Comparison of ENCODE assay signal across 39 mouse cellular contexts in the genomic region with DNA sequence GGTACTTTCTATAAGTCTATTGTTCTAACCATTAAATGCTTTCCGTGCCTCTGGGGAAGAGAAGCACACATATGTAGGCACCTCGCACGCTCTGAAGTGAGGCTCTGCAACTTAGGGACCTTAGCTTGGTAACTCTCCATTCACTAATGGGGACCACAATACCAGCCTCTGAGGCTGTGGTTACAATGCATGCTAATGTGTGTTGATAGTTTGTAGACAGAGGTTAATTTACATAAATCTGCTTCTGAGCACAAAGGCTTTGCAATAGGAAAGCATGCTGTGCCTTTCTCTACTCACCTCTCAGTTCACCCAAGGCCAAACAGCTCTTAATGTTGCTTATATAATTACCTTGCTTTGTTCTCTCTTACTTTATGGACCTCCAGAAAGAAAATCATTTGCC. TPM values are rescaled to one million over a fixed set of nuclear protein-coding genes. Genes with fewer than 3 reads are reported as not detected.
DNase-seq lines count a peak whose midpoint lies in the region; ATAC-seq and TF ChIP-seq lines count a peak whose summit lies in the region.
"Had no signal": no experiment of that assay in that cellular context is flagged by ENCODE, and none has a peak within 500 bp of the region (broad histone marks: within the 10 kb centered on the region; RNA-seq: fewer than 3 reads in every experiment).

No protein-coding gene starts in this region.

- no peak overlapping the region for H3K4me2 ChIP-seq in forebrain, embryonic 11.5 days (ENCODE audit: low read depth, low read length, severe bottlenecking)
- H3K4me2 ChIP-seq in hindbrain, embryonic 11.5 days (replicated peaks; ENCODE audit: low read depth, low read length) = no peak overlapping the region
- H3K4me2 ChIP-seq in hindbrain, postnatal 0 days (ENCODE audit: low read depth, low read length) = no peak overlapping the region
- H3K4me2 ChIP-seq in neural tube, embryonic 12.5 days (replicated peaks) = no peak overlapping the region
- H3K4me2 ChIP-seq in neural tube, embryonic 15.5 days = no peak overlapping the region
- H3K4me2 ChIP-seq: embryonic facial prominence, embryonic 13.5 days; hindbrain, embryonic 15.5 days; intestine, embryonic 15.5 days; limb, embryonic 13.5 days; liver, embryonic 11.5 days; lung, embryonic 15.5 days; midbrain, embryonic 11.5 days had no signal

- no peaks in the 10 kb centered on the region for H3K27me3 ChIP-seq in forebrain, embryonic 11.5 days (ENCODE audit: control insufficient read depth, insufficient read depth, low read length)
- H3K27me3 ChIP-seq in forebrain, embryonic 10.5 days (ENCODE audit: poor library complexity, severe bottlenecking) = no peaks in the 10 kb centered on the region
- H3K27me3 ChIP-seq in hindbrain, embryonic 11.5 days (ENCODE audit: control insufficient read depth, insufficient read depth, low read length) = no peaks in the 10 kb centered on the region
- no peaks in the 10 kb centered on the region for H3K27me3 ChIP-seq in hindbrain, postnatal 0 days (ENCODE audit: insufficient read depth, low read length)
- no peaks in the 10 kb centered on the region for H3K27me3 ChIP-seq in neural tube, embryonic 12.5 days (replicated peaks)
- no peaks in the 10 kb centered on the region for H3K27me3 ChIP-seq in neural tube, embryonic 15.5 days (replicated peaks)
- H3K27me3 ChIP-seq: CH12.LX; embryonic facial prominence, embryonic 13.5 days; hindbrain, embryonic 15.5 days; intestine, embryonic 15.5 days; limb, embryonic 13.5 days; lung, embryonic 15.5 days had no signal

- no peak overlapping the region for H3K9ac ChIP-seq in forebrain, embryonic 11.5 days (ENCODE audit: low read length)
- no peak overlapping the region for H3K9ac ChIP-seq in hindbrain, embryonic 11.5 days (ENCODE audit: low read depth, low read length)
- H3K9ac ChIP-seq in hindbrain, postnatal 0 days (replicated peaks; ENCODE audit: low read length) = no peak overlapping the region
- H3K9ac ChIP-seq in neural tube, embryonic 12.5 days = no peak overlapping the region
- no peak overlapping the region for H3K9ac ChIP-seq in neural tube, embryonic 15.5 days (replicated peaks)
- H3K9ac ChIP-seq: embryonic facial prominence, embryonic 13.5 days; hindbrain, embryonic 15.5 days; intestine, embryonic 15.5 days; limb, embryonic 13.5 days; lung, embryonic 15.5 days had no signal

- DNase-seq in forebrain, embryonic 11.5 days (ENCODE audit: low spot score) = no peak
- no peak for DNase-seq in forebrain, embryonic 10.5 days (ENCODE audit: extremely low spot score, low spot score)
- no peak for DNase-seq in hindbrain, embryonic 11.5 days (ENCODE audit: low spot score)
- DNase-seq in hindbrain, postnatal 0 days (ENCODE audit: low spot score) = no peak
- no peak for DNase-seq in heart, postnatal 10 days
- DNase-seq: adrenal gland, postnatal 14 days; cerebellum, adult 18-20 months; cerebellum, postnatal 10 days; gastrocnemius, postnatal 10 days; kidney, adult 2 months; kidney, postnatal 36 days had no signal

- no peaks in the 10 kb centered on the region for H3K9me3 ChIP-seq in forebrain, embryonic 11.5 days (ENCODE audit: control insufficient read depth, low read length)
- H3K9me3 ChIP-seq in forebrain, embryonic 10.5 days = no peaks in the 10 kb centered on the region
- H3K9me3 ChIP-seq in hindbrain, embryonic 11.5 days (ENCODE audit: control insufficient read depth, low read length) = no peaks in the 10 kb centered on the region
- H3K9me3 ChIP-seq in hindbrain, postnatal 0 days (ENCODE audit: low read length) = no peaks in the 10 kb centered on the region
- 0 out of 2 replicates have a peak, but pooled peaks cover 5% of the 10 kb centered on the region for H3K9me3 ChIP-seq in neural tube, embryonic 12.5 days
- no peaks in the 10 kb centered on the region for H3K9me3 ChIP-seq in neural tube, embryonic 15.5 days (replicated peaks)
- H3K9me3 ChIP-seq: embryonic facial prominence, embryonic 13.5 days; G1E; hindbrain, embryonic 15.5 days; intestine, embryonic 15.5 days; limb, embryonic 13.5 days; lung, embryonic 15.5 days had no signal

- WGBS in forebrain, embryonic 11.5 days = 61% methylated on average over 3 of the region's 3 CpGs
- WGBS in forebrain, embryonic 10.5 days = 66% methylated on average over 3 of the region's 3 CpGs
- WGBS in hindbrain, embryonic 11.5 days = 67% methylated on average over 3 of the region's 3 CpGs
- WGBS in hindbrain, postnatal 0 days = 43% methylated on average over 3 of the region's 3 CpGs
- 61% methylated on average over 3 of the region's 3 CpGs for WGBS in neural tube, embryonic 12.5 days
- 41% methylated on average over 3 of the region's 3 CpGs for WGBS in neural tube, embryonic 15.5 days

- peak; percentile 56; the same call in 1 of the 2 replicates for ATAC-seq in forebrain, embryonic 11.5 days (replicated peaks; ENCODE audit: low FRiP score)
- ATAC-seq in hindbrain, embryonic 11.5 days (ENCODE audit: low FRiP score) = peak; percentile 71
- no peak for ATAC-seq in hindbrain, postnatal 0 days
- ATAC-seq in neural tube, embryonic 12.5 days (ENCODE audit: low FRiP score, low read depth) = peak; percentile 53; the same call in 1 of the 2 replicates
- no peak for ATAC-seq in neural tube, embryonic 15.5 days (ENCODE audit: low FRiP score)
- ATAC-seq: intestine, embryonic 15.5 days had no signal

- H3K4me3 ChIP-seq in forebrain, embryonic 11.5 days (ENCODE audit: low read depth, low read length) = no peak overlapping the region
- no peak overlapping the region for H3K4me3 ChIP-seq in forebrain, embryonic 10.5 days
- H3K4me3 ChIP-seq in hindbrain, embryonic 11.5 days (ENCODE audit: low read depth, low read length) = no peak overlapping the region
- no peak overlapping the region for H3K4me3 ChIP-seq in hindbrain, postnatal 0 days (ENCODE audit: low read length)
- no peak overlapping the region for H3K4me3 ChIP-seq in neural tube, embryonic 12.5 days
- no peak overlapping the region for H3K4me3 ChIP-seq in neural tube, embryonic 15.5 days (replicated peaks)
- H3K4me3 ChIP-seq: embryonic facial prominence, embryonic 13.5 days; hindbrain, embryonic 15.5 days; intestine, embryonic 15.5 days; layer of hippocampus, adult 2 months; left cerebral cortex, adult 2 months; limb, embryonic 13.5 days; lung, embryonic 15.5 days had no signal

- TF ChIP-seq CTCF in hindbrain, postnatal 0 days (IDR thresholded peaks at IDR 0.05; ENCODE audit: low read depth) = no peak

- H3K4me1 ChIP-seq in forebrain, embryonic 11.5 days (replicated peaks; ENCODE audit: control insufficient read depth, insufficient read depth, low read length) = no peaks in the 10 kb centered on the region
- peaks cover 8% of the 10 kb centered on the region; the same call in 1 of the 2 replicates for H3K4me1 ChIP-seq in forebrain, embryonic 10.5 days
- no peaks in the 10 kb centered on the region for H3K4me1 ChIP-seq in hindbrain, embryonic 11.5 days (replicated peaks; ENCODE audit: control insufficient read depth, insufficient read depth, low read length)
- H3K4me1 ChIP-seq in hindbrain, postnatal 0 days (ENCODE audit: insufficient read depth, low read length) = no peaks in the 10 kb centered on the region
- H3K4me1 ChIP-seq in neural tube, embryonic 12.5 days = 0 out of 2 replicates have a peak, but pooled peaks cover 4% of the 10 kb centered on the region
- H3K4me1 ChIP-seq in neural tube, embryonic 15.5 days = peaks cover 4% of the 10 kb centered on the region
- H3K4me1 ChIP-seq: intestine, embryonic 15.5 days; limb, embryonic 13.5 days had no signal

- no peaks in the 10 kb centered on the region for H3K36me3 ChIP-seq in forebrain, embryonic 11.5 days (ENCODE audit: control insufficient read depth, insufficient read depth, low read length)
- H3K36me3 ChIP-seq in forebrain, embryonic 10.5 days (replicated peaks) = no peaks in the 10 kb centered on the region
- no peaks in the 10 kb centered on the region for H3K36me3 ChIP-seq in hindbrain, embryonic 11.5 days (ENCODE audit: control insufficient read depth, insufficient read depth, low read length)
- no peaks in the 10 kb centered on the region for H3K36me3 ChIP-seq in hindbrain, postnatal 0 days (ENCODE audit: insufficient read depth, low read length)
- H3K36me3 ChIP-seq in neural tube, embryonic 12.5 days = no peaks in the 10 kb centered on the region
- no peaks in the 10 kb centered on the region for H3K36me3 ChIP-seq in neural tube, embryonic 15.5 days
- H3K36me3 ChIP-seq: embryonic facial prominence, embryonic 13.5 days; G1E; hindbrain, embryonic 15.5 days; intestine, embryonic 15.5 days; limb, embryonic 13.5 days; lung, embryonic 15.5 days had no signal

- intact Hi-C loops in heart, postnatal 10 days (cut with DNase I) = no loop called here

- H3K27ac ChIP-seq in forebrain, embryonic 11.5 days (ENCODE audit: low read depth, low read length) = no peak overlapping the region
- no peak overlapping the region for H3K27ac ChIP-seq in forebrain, embryonic 10.5 days
- H3K27ac ChIP-seq in hindbrain, embryonic 11.5 days (ENCODE audit: low read depth, low read length) = no peak overlapping the region
- no peak overlapping the region for H3K27ac ChIP-seq in hindbrain, postnatal 0 days
- no peak overlapping the region for H3K27ac ChIP-seq in neural tube, embryonic 12.5 days
- H3K27ac ChIP-seq in neural tube, embryonic 15.5 days (replicated peaks) = no peak overlapping the region
- H3K27ac ChIP-seq: embryonic facial prominence, embryonic 13.5 days; hindbrain, embryonic 15.5 days; intestine, embryonic 15.5 days; layer of hippocampus, adult 2 months; left cerebral cortex, adult 2 months; limb, embryonic 13.5 days; lung, embryonic 15.5 days had no signal

RNA-seq across cellular contexts. Expression of gene Izumo1r, which starts 13.1 kb away (rescaled TPM):
- not detected in 2 replicates for polyA plus RNA-seq in forebrain, embryonic 11.5 days (2014; fragmentation: Nextera tagmentation; extraction: Ambion mirVana)
- polyA plus RNA-seq in forebrain, embryonic 10.5 days (2016; fragmentation: Nextera tagmentation; extraction: Ambion mirVana) = 0.22 TPM in 1 of 2 replicates, not detected in the other
- not detected in 2 replicates for polyA plus RNA-seq in hindbrain, embryonic 11.5 days (2014; fragmentation: Nextera tagmentation; extraction: Ambion mirVana)
- not detected in 2 replicates for total RNA-seq in hindbrain, postnatal 0 days (2014; rRNA removed)
- polyA plus RNA-seq in hindbrain, postnatal 0 days (2015; fragmentation: Nextera tagmentation; extraction: Ambion mirVana) = not detected in 2 replicates
- polyA plus RNA-seq in neural tube, embryonic 12.5 days (2016; fragmentation: Nextera tagmentation; extraction: Ambion mirVana) = not detected in 2 replicates
- polyA plus RNA-seq in neural tube, embryonic 15.5 days (2015; fragmentation: Nextera tagmentation; extraction: Ambion mirVana) = 1.9 TPM in 1 of 2 replicates, not detected in the other
- not detected for total RNA-seq in heart, postnatal 10 days (2021)
- total RNA-seq: adrenal gland, postnatal 14 days; CH12.LX; common myeloid progenitor, adult 5-6 weeks; gastrocnemius, postnatal 10 days; heart, adult 8-10 months; heart, postnatal 25 days; layer of hippocampus, adult 2 months; layer of hippocampus, postnatal 14 days; left cerebral cortex, adult 2 months; left cerebral cortex, postnatal 36 days; megakaryocyte progenitor cell, adult 5-6 weeks; monocyte, adult 5-6 weeks had no signal
- polyA plus RNA-seq: C2C12; G1E; heart, embryonic 14.5 days; hindbrain, embryonic 15.5 days; intestine, embryonic 15.5 days; kidney, embryonic 16.5 days; liver, embryonic 11.5 days; liver, embryonic 16.5 days; midbrain, embryonic 11.5 days; stomach, embryonic 14.5 days; testis, adult 2 months had no signal

RNA-seq across cellular contexts. Expression of gene Gpr83, which starts 30.7 kb away (rescaled TPM):
- 0.20 and 0.47 TPM in 2 replicates for polyA plus RNA-seq in forebrain, embryonic 11.5 days (2014; fragmentation: Nextera tagmentation; extraction: Ambion mirVana)
- 0.14 and 0.30 TPM in 2 replicates for polyA plus RNA-seq in forebrain, embryonic 10.5 days (2016; fragmentation: Nextera tagmentation; extraction: Ambion mirVana)
- polyA plus RNA-seq in hindbrain, embryonic 11.5 days (2014; fragmentation: Nextera tagmentation; extraction: Ambion mirVana) = 1.7 and 1.8 TPM in 2 replicates
- 1.4 and 3.7 TPM in 2 replicates for total RNA-seq in hindbrain, postnatal 0 days (2014; rRNA removed)
- polyA plus RNA-seq in hindbrain, postnatal 0 days (2015; fragmentation: Nextera tagmentation; extraction: Ambion mirVana) = 1.8 TPM in 2 replicates
- polyA plus RNA-seq in neural tube, embryonic 12.5 days (2016; fragmentation: Nextera tagmentation; extraction: Ambion mirVana) = 0.42 and 0.90 TPM in 2 replicates
- polyA plus RNA-seq in neural tube, embryonic 15.5 days (2015; fragmentation: Nextera tagmentation; extraction: Ambion mirVana) = 1.1 and 4.4 TPM in 2 replicates
- under 1 TPM in 1 of 2 experiments, not detected in 1; 0.07 TPM for total RNA-seq in heart, postnatal 10 days (2021)
- total RNA-seq: adrenal gland, postnatal 14 days; CH12.LX; common myeloid progenitor, adult 5-6 weeks; heart, postnatal 25 days; megakaryocyte progenitor cell, adult 5-6 weeks; monocyte, adult 5-6 weeks had no signal
- polyA plus RNA-seq: C2C12; G1E; gonadal fat pad, adult 2 months; liver, embryonic 11.5 days; urinary bladder, adult 2 months had no signal

Comparison
In these comparisons a context has a peak if more than half of its experiments do, and no peak if none do; other contexts are left out.
1. ATAC-seq: peak in forebrain, embryonic 11.5 days (single experiment), hindbrain, embryonic 11.5 days (single experiment) and neural tube, embryonic 12.5 days (single experiment); none in hindbrain, postnatal 0 days (single experiment) and neural tube, embryonic 15.5 days (single experiment).